Mouse (Mus musculus) ES-E14 (cell line): ENCODE measurements around the gene Clybl.

ENCODE experiments used
- CHD2 ChIP-seq: IDR thresholded peaks from 2 replicates; pipeline ENCODE4 v1.6.1; 2014; ENCODE audit warnings: mild to moderate bottlenecking, low read depth, low read length, inconsistent platforms
- HCFC1 ChIP-seq: IDR thresholded peaks from 2 replicates; pipeline ENCODE4 v1.6.1; 2012; ENCODE audit warnings: low read length, inconsistent platforms, borderline replicate concordance; ENCODE audit not compliant: insufficient read depth
- MAFK ChIP-seq: IDR thresholded peaks from 2 replicates; pipeline ENCODE4 v1.6.1; 2014; ENCODE audit warnings: mild to moderate bottlenecking, low read depth, low read length, inconsistent platforms; ENCODE audit not compliant: insufficient read depth
- ZC3H11A ChIP-seq: IDR thresholded peaks from 2 replicates; pipeline ENCODE4 v1.6.1; 2012; ENCODE audit warnings: low read depth, mild to moderate bottlenecking, inconsistent platforms, low read length, borderline replicate concordance
- ZNF384 ChIP-seq: IDR thresholded peaks from 2 replicates; pipeline ENCODE4 v1.6.1; 2012; ENCODE audit warnings: low read depth, low read length, inconsistent platforms

GRCm38 (mm10) chr14:122373458-122373857 lies 192.0 kb downstream of the Clybl start:
- TF ChIP-seq HCFC1 (no peak), CHD2 (no peak), MAFK (no peak), ZNF384 (no peak), ZC3H11A (no peak)
